33 mouse cellular contexts compared by ENCODE assay signal in genomic region chr2:105792339-105793120, GRCm38 (mm10).
A peak's percentile ranks its signal among the peaks of the same experiment; 100 is the strongest.
DNase-seq lines count a peak whose midpoint lies in the region; ATAC-seq and TF ChIP-seq lines count a peak whose summit lies in the region.
"Had no signal": no experiment of that assay in that cellular context is flagged by ENCODE, and none has a peak within 500 bp of the region (broad histone marks: within the 10 kb centered on the region; RNA-seq: fewer than 3 reads in every experiment).

No protein-coding gene starts in this region.

- no peaks in the 10 kb centered on the region for H3K9me3 ChIP-seq in forebrain, embryonic 16.5 days (ENCODE audit: control insufficient read depth, low read length)
- H3K9me3 ChIP-seq in forebrain, postnatal 0 days (ENCODE audit: low read length), result no peaks in the 10 kb centered on the region
- no peaks in the 10 kb centered on the region for H3K9me3 ChIP-seq in midbrain, embryonic 13.5 days
- H3K9me3 ChIP-seq: heart, embryonic 13.5 days; hindbrain, embryonic 10.5 days; hindbrain, embryonic 15.5 days; midbrain, embryonic 15.5 days; neural tube, embryonic 15.5 days had no signal

- no peak for TF ChIP-seq CTCF in forebrain, postnatal 0 days (IDR thresholded peaks at IDR 0.05; ENCODE audit: low read depth)

- no peaks in the 10 kb centered on the region for H3K36me3 ChIP-seq in forebrain, embryonic 16.5 days (ENCODE audit: control insufficient read depth, insufficient read depth)
- H3K36me3 ChIP-seq in forebrain, postnatal 0 days (ENCODE audit: insufficient read depth), result no peaks in the 10 kb centered on the region
- no peaks in the 10 kb centered on the region for H3K36me3 ChIP-seq in midbrain, embryonic 13.5 days
- H3K36me3 ChIP-seq: heart, embryonic 13.5 days; hindbrain, embryonic 10.5 days; midbrain, embryonic 15.5 days; neural tube, embryonic 15.5 days had no signal

- peak; percentile 77 for ATAC-seq in forebrain, embryonic 16.5 days
- ATAC-seq in forebrain, postnatal 0 days, result no peak
- no peak for ATAC-seq in midbrain, embryonic 13.5 days
- ATAC-seq: activated CD4-positive, CD25-positive, alpha-beta regulatory T cell, adult 4 months; midbrain, embryonic 15.5 days had no signal

- no peak overlapping the region for H3K4me3 ChIP-seq in forebrain, embryonic 16.5 days (replicated peaks; ENCODE audit: low read length)
- H3K4me3 ChIP-seq in forebrain, postnatal 0 days (ENCODE audit: low read depth, low read length), result no peak overlapping the region
- H3K4me3 ChIP-seq in midbrain, embryonic 13.5 days (replicated peaks), result no peak overlapping the region
- H3K4me3 ChIP-seq: heart, embryonic 13.5 days; hindbrain, embryonic 10.5 days; hindbrain, embryonic 15.5 days; midbrain, embryonic 15.5 days; neural tube, embryonic 15.5 days had no signal

- H3K27me3 ChIP-seq in forebrain, embryonic 16.5 days (replicated peaks; ENCODE audit: control insufficient read depth, insufficient read depth, low read length), result no peaks in the 10 kb centered on the region
- H3K27me3 ChIP-seq in forebrain, postnatal 0 days (ENCODE audit: insufficient read depth, low read length), result no peaks in the 10 kb centered on the region
- peaks cover 66% of the 10 kb centered on the region for H3K27me3 ChIP-seq in midbrain, embryonic 13.5 days
- H3K27me3 ChIP-seq: heart, embryonic 13.5 days; hindbrain, embryonic 15.5 days; neural tube, embryonic 15.5 days had no signal

- H3K27ac ChIP-seq in forebrain, embryonic 16.5 days (ENCODE audit: low read length), result no peak overlapping the region
- H3K27ac ChIP-seq in forebrain, postnatal 0 days (ENCODE audit: low read depth, low read length), result no peak overlapping the region
- no peak overlapping the region for H3K27ac ChIP-seq in midbrain, embryonic 13.5 days
- H3K27ac ChIP-seq: heart, embryonic 13.5 days; hindbrain, embryonic 10.5 days; hindbrain, embryonic 15.5 days; liver, embryonic 14.5 days; macrophage; midbrain, embryonic 15.5 days; neural tube, embryonic 15.5 days; stomach, postnatal 0 days had no signal

- WGBS in forebrain, embryonic 16.5 days, result 32% methylated on average over 12 of the region's 12 CpGs
- WGBS in forebrain, postnatal 0 days, result 36% methylated on average over 12 of the region's 12 CpGs
- WGBS in midbrain, embryonic 13.5 days, result 63% methylated on average over 12 of the region's 12 CpGs

- H3K9ac ChIP-seq in forebrain, embryonic 16.5 days (replicated peaks; ENCODE audit: low read depth, low read length), result no peak overlapping the region
- H3K9ac ChIP-seq in forebrain, postnatal 0 days, result no peak overlapping the region
- no peak overlapping the region for H3K9ac ChIP-seq in midbrain, embryonic 13.5 days (replicated peaks)
- H3K9ac ChIP-seq: heart, embryonic 13.5 days; hindbrain, embryonic 15.5 days; liver, embryonic 14.5 days; midbrain, embryonic 15.5 days; neural tube, embryonic 15.5 days had no signal

- 0 out of 2 replicates have a peak overlapping the region, but pooled peaks have one; percentile 9 for H3K4me2 ChIP-seq in forebrain, embryonic 16.5 days (ENCODE audit: low read length)
- no peak overlapping the region for H3K4me2 ChIP-seq in forebrain, postnatal 0 days (ENCODE audit: low read depth)
- H3K4me2 ChIP-seq in midbrain, embryonic 13.5 days (replicated peaks), result no peak overlapping the region
- H3K4me2 ChIP-seq: heart, embryonic 13.5 days; hindbrain, embryonic 15.5 days; midbrain, embryonic 15.5 days; neural tube, embryonic 15.5 days had no signal

- DNase-seq in forebrain, postnatal 0 days, result no peak
- peak; percentile 31 for DNase-seq in embryo, embryonic 11 days
- peak; percentile 48 for DNase-seq in forelimb bud, embryonic 11.5 days (ENCODE audit: low read depth, low spot score)
- DNase-seq in thymus, adult 18-20 months, result no peak
- DNase-seq: adrenal gland, adult 2 months; adrenal gland, postnatal 36 days; B cell, adult 2 months; cerebellum, adult 2 months; cerebellum, postnatal 25 days; gastrocnemius, postnatal 10 days; heart, postnatal 10 days; kidney, adult 2 months; kidney, postnatal 4 days; layer of hippocampus, postnatal 36 days; left cerebral cortex, postnatal 4 days; liver; lung, adult 2 months; lung, postnatal 10 days; right cerebral cortex, adult 18-20 months; right cerebral cortex, postnatal 4 days; thymus, adult 2 months; thymus, postnatal 36 days had no signal

- peaks cover 6% of the 10 kb centered on the region for H3K4me1 ChIP-seq in forebrain, embryonic 16.5 days (replicated peaks; ENCODE audit: control insufficient read depth, insufficient read depth, low read length)
- H3K4me1 ChIP-seq in forebrain, postnatal 0 days (ENCODE audit: insufficient read depth), result no peaks in the 10 kb centered on the region
- H3K4me1 ChIP-seq in midbrain, embryonic 13.5 days (replicated peaks), result no peaks in the 10 kb centered on the region
- H3K4me1 ChIP-seq: heart, embryonic 13.5 days; hindbrain, embryonic 15.5 days; midbrain, embryonic 15.5 days; neural tube, embryonic 15.5 days had no signal

Comparison
In these comparisons a context has a peak if more than half of its experiments do, and no peak if none do; other contexts are left out.
1. DNase-seq: peak in embryo, embryonic 11 days (single experiment) and forelimb bud, embryonic 11.5 days (single experiment); none in forebrain, postnatal 0 days (single experiment) and thymus, adult 18-20 months (0 of 2).